Mouse (Mus musculus) olfactory bulb, adult 2 months (tissue): ENCODE data around the gene Gcg.

Experiments used
- CTCF ChIP-seq: fragments of 200-500 bp; IDR thresholded peaks from 2 replicates; pipeline ENCODE4 v1.5.1; 2012; ENCODE audit warnings: low read depth, mild to moderate bottlenecking, low read length, moderate library complexity; ENCODE audit not compliant: insufficient read depth
- POLR2A ChIP-seq: fragments of 200-500 bp; IDR thresholded peaks from 2 replicates; pipeline ENCODE4 v1.6.1; 2012; ENCODE audit warnings: mild to moderate bottlenecking, low read depth, low read length, moderate library complexity; ENCODE audit not compliant: insufficient read depth

DNA sequence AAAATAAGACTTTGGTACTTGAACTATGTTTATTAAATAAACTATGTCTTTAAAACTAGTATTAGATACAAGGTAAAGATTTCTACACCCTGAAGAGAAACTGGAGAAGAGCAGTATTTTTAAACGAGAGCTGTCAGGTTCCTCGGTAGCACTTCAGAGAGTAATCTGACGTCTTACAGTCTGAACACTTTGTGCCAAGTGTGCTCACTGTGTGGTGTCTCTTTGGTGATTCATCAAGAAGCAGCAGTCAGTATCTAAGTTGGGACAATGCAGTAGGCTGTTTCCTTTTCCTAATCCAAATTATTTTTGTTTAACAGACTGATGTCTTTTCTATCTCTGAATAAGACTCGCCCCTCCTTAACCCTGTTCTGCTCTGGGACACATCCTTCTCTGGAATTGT, 12.0 kb upstream of the Gcg start:
- TF ChIP-seq POLR2A, result no peak
- TF ChIP-seq CTCF, result no peak
